Mouse (Mus musculus) layer of hippocampus, postnatal 14 days (tissue): ENCODE data around the gene Trappc10. TPM values are rescaled to one million over a fixed set of nuclear protein-coding genes. Genes with fewer than 3 reads are reported as not detected.
"Not testable (repeated sequence)": the region's sequence is repeated elsewhere in the genome, so short reads cannot be mapped to it uniquely, and the experiment has no call there.

Source experiments
- DNase-seq, 2 experiments: peaks; one replicate each; pipeline ENCODE4 v3.0.0; 2021 to 2022; ENCODE audit warnings: low spot score in 2 of 2, mixed read lengths in 1 of 2
- total RNA-seq, 2 experiments: library from RNA; stranded (reverse); gene quantifications; 2 replicates each; pipeline ENCODE4 v1.2.3; 2021

Gene Trappc10
- total RNA-seq, 2 experiments from 2014 or later = 76.9 to 80.1 TPM

- DNase-seq = no peak
These were observed 27.9 kb downstream of the Trappc10 start for GRCm38 (mm10) chr10:78216376-78217083.

GRCm38 (mm10) chr10:78214371-78214770, 30.1 kb downstream of the Trappc10 start:
- no peak for DNase-seq

GRCm38 (mm10) chr10:78211311-78211710, 33.1 kb downstream of the Trappc10 start:
- DNase-seq = no peak

GRCm38 (mm10) chr10:78201182-78201581, 43.3 kb downstream of the Trappc10 start:
- no peak for DNase-seq

GRCm38 (mm10) chr10:78192933-78193332, 51.5 kb downstream of the Trappc10 start:
- DNase-seq = no peak

GRCm38 (mm10) chr10:78186076-78186475, 58.4 kb downstream of the Trappc10 start:
- DNase-seq = not testable (repeated sequence)

GRCm38 (mm10) chr10:78185381-78185725, 59.1 kb downstream of the Trappc10 start:
- DNase-seq = no peak

GRCm38 (mm10) chr10:78184531-78185380, 59.7 kb downstream of the Trappc10 start, which contains the start of gene Pwp2:
Gene Pwp2, minus strand, starts transcription at chr10:78185149.
- DNase-seq = peak; percentile 77 to 91

GRCm38 (mm10) chr10:78183577-78183976, 60.9 kb downstream of the Trappc10 start:
- DNase-seq = no peak

- no peak for DNase-seq
These were observed 62.1 kb downstream of the Trappc10 start for GRCm38 (mm10) chr10:78182321-78182720.

- DNase-seq = no peak
These were observed 70.0 kb downstream of the Trappc10 start for GRCm38 (mm10) chr10:78174474-78174873.

- no peak for DNase-seq
These were observed 72.9 kb downstream of the Trappc10 start for GRCm38 (mm10) chr10:78171581-78171980.

GRCm38 (mm10) chr10:78171057-78171456, 73.4 kb downstream of the Trappc10 start:
- no peak for DNase-seq

- no peak for DNase-seq
These were observed 74.0 kb downstream of the Trappc10 start for GRCm38 (mm10) chr10:78170445-78170844.

GRCm38 (mm10) chr10:78169281-78170042, 75.0 kb downstream of the Trappc10 start, which contains the start of gene D10Jhu81e:
Gene D10Jhu81e, minus strand, starts transcription at chr10:78169782.
- peak; percentile 99 to 100 for DNase-seq

- no peak for DNase-seq
These were observed 75.6 kb downstream of the Trappc10 start for GRCm38 (mm10) chr10:78168792-78169191.

GRCm38 (mm10) chr10:78167775-78168174, 76.7 kb downstream of the Trappc10 start:
- no peak for DNase-seq

GRCm38 (mm10) chr10:78167333-78167732, 77.1 kb downstream of the Trappc10 start:
- no peak for DNase-seq

- no peak for DNase-seq
These were observed 79.0 kb downstream of the Trappc10 start for GRCm38 (mm10) chr10:78165256-78166005.

GRCm38 (mm10) chr10:78164786-78165185, 79.7 kb downstream of the Trappc10 start:
- DNase-seq = no peak

- peak; percentile 56 to 69 for DNase-seq
These were observed 80.5 kb downstream of the Trappc10 start for GRCm38 (mm10) chr10:78163923-78164322.
